ENCODE assay signal across 27 mouse cellular contexts in genomic region chr14:76498210-76498609, GRCm38 (mm10). TPM values are rescaled to one million over a fixed set of nuclear protein-coding genes. Genes with fewer than 3 reads are reported as not detected.
DNase-seq lines count a peak whose midpoint lies in the region; ATAC-seq and TF ChIP-seq lines count a peak whose summit lies in the region.
"Had no signal": no experiment of that assay in that cellular context is flagged by ENCODE, and none has a peak within 500 bp of the region (broad histone marks: within the 10 kb centered on the region; RNA-seq: fewer than 3 reads in every experiment).

No protein-coding gene starts in this region.

- ATAC-seq in heart, embryonic 11.5 days (replicated peaks; ENCODE audit: insufficient number of reproducible peaks, low FRiP score, low TSS enrichment): no peak
- ATAC-seq in hindbrain, postnatal 0 days: no peak
- ATAC-seq in hindbrain, embryonic 13.5 days (ENCODE audit: low FRiP score): no peak
- peak; percentile 76 for ATAC-seq in lung, postnatal 0 days
- ATAC-seq in limb, embryonic 12.5 days (ENCODE audit: insufficient number of reproducible peaks, insufficient read depth, low FRiP score, low TSS enrichment, low read depth): no peak
- ATAC-seq: CD4-positive, CD25-positive, alpha-beta regulatory T cell, adult 4 months; forebrain, postnatal 0 days; inflammation-experienced regulatory T-cells, adult 6 months; midbrain, embryonic 15.5 days had no signal

- H3K9ac ChIP-seq in heart, embryonic 11.5 days (ENCODE audit: low read depth, low read length): 0 out of 2 replicates have a peak overlapping the region, but pooled peaks have one; percentile 16
- no peak overlapping the region for H3K9ac ChIP-seq in hindbrain, postnatal 0 days (replicated peaks; ENCODE audit: low read length)
- H3K9ac ChIP-seq in hindbrain, embryonic 13.5 days: no peak overlapping the region
- no peak overlapping the region for H3K9ac ChIP-seq in lung, postnatal 0 days (replicated peaks; ENCODE audit: low read depth)
- no peak overlapping the region for H3K9ac ChIP-seq in limb, embryonic 12.5 days (replicated peaks)
- H3K9ac ChIP-seq: forebrain, postnatal 0 days; hindbrain, embryonic 12.5 days; midbrain, embryonic 15.5 days; neural tube, embryonic 13.5 days had no signal

- H3K4me1 ChIP-seq in heart, embryonic 11.5 days (ENCODE audit: control insufficient read depth, insufficient read depth, low read length): peaks cover 5% of the 10 kb centered on the region
- H3K4me1 ChIP-seq in hindbrain, postnatal 0 days (ENCODE audit: insufficient read depth, low read length): peaks cover 9% of the 10 kb centered on the region; the same call in 1 of the 2 replicates
- peaks cover 24% of the 10 kb centered on the region for H3K4me1 ChIP-seq in hindbrain, embryonic 13.5 days (replicated peaks)
- no peaks in the 10 kb centered on the region for H3K4me1 ChIP-seq in lung, postnatal 0 days (ENCODE audit: insufficient read depth, low read depth, low read length)
- no peaks in the 10 kb centered on the region; the same call in 1 of the 2 replicates for H3K4me1 ChIP-seq in lung, adult 2 months (ENCODE audit: control insufficient read depth, insufficient read depth, low read length)
- H3K4me1 ChIP-seq in limb, embryonic 12.5 days (replicated peaks): peaks cover 15% of the 10 kb centered on the region

- H3K27me3 ChIP-seq in heart, embryonic 11.5 days (ENCODE audit: control insufficient read depth, insufficient read depth, low read length): no peaks in the 10 kb centered on the region
- no peaks in the 10 kb centered on the region for H3K27me3 ChIP-seq in hindbrain, postnatal 0 days (ENCODE audit: insufficient read depth, low read length)
- no peaks in the 10 kb centered on the region for H3K27me3 ChIP-seq in hindbrain, embryonic 13.5 days
- no peaks in the 10 kb centered on the region for H3K27me3 ChIP-seq in lung, postnatal 0 days (replicated peaks; ENCODE audit: insufficient read depth, low read length)
- no peaks in the 10 kb centered on the region for H3K27me3 ChIP-seq in limb, embryonic 12.5 days
- H3K27me3 ChIP-seq: hindbrain, embryonic 12.5 days; midbrain, embryonic 15.5 days; neural tube, embryonic 13.5 days had no signal

- DNase-seq in heart, adult 8-10 months (ENCODE audit: low spot score): no peak
- no peak for DNase-seq in hindbrain, postnatal 0 days (ENCODE audit: low spot score)
- DNase-seq in lung, postnatal 0 days (ENCODE audit: low spot score): peak; percentile 68
- no peak for DNase-seq in lung, adult 2 months
- no peak for DNase-seq in cerebellum, adult 18-20 months
- DNase-seq: cerebellum, adult 11 months; cerebellum, postnatal 10 days; forebrain, postnatal 0 days; gastrocnemius, postnatal 14 days; kidney, adult 18-20 months; kidney, postnatal 10 days; left cerebral cortex, postnatal 4 days; retina, postnatal 1 day; right cerebral cortex, postnatal 25 days; thymus, adult 18-20 months; thymus, postnatal 36 days had no signal

- no peaks in the 10 kb centered on the region for H3K36me3 ChIP-seq in heart, embryonic 11.5 days (ENCODE audit: control insufficient read depth, insufficient read depth, low read length)
- no peaks in the 10 kb centered on the region for H3K36me3 ChIP-seq in hindbrain, postnatal 0 days (ENCODE audit: insufficient read depth, low read length)
- H3K36me3 ChIP-seq in hindbrain, embryonic 13.5 days: peaks cover 9% of the 10 kb centered on the region; the same call in 1 of the 2 replicates
- H3K36me3 ChIP-seq in lung, postnatal 0 days (ENCODE audit: insufficient read depth, low read length): no peaks in the 10 kb centered on the region
- 0 out of 2 replicates have a peak, but pooled peaks cover 7% of the 10 kb centered on the region for H3K36me3 ChIP-seq in limb, embryonic 12.5 days
- H3K36me3 ChIP-seq: midbrain, embryonic 15.5 days had no signal

- TF ChIP-seq EP300 in lung, postnatal 0 days (IDR thresholded peaks at IDR 0.05): no peak

- no peak for TF ChIP-seq CTCF in hindbrain, postnatal 0 days (IDR thresholded peaks at IDR 0.05; ENCODE audit: low read depth)
- no peak for TF ChIP-seq CTCF in lung, postnatal 0 days (IDR thresholded peaks at IDR 0.05)
- TF ChIP-seq CTCF in lung, adult 2 months (IDR thresholded peaks at IDR 0.05; ENCODE audit: insufficient read depth, low read length): no peak

- no peak overlapping the region for H3K4me2 ChIP-seq in heart, embryonic 11.5 days
- no peak overlapping the region for H3K4me2 ChIP-seq in hindbrain, postnatal 0 days (ENCODE audit: low read depth, low read length)
- no peak overlapping the region for H3K4me2 ChIP-seq in hindbrain, embryonic 13.5 days
- no peak overlapping the region for H3K4me2 ChIP-seq in lung, postnatal 0 days (replicated peaks; ENCODE audit: low read depth, low read length)
- H3K4me2 ChIP-seq in limb, embryonic 12.5 days: no peak overlapping the region
- H3K4me2 ChIP-seq: hindbrain, embryonic 12.5 days; midbrain, embryonic 15.5 days; neural tube, embryonic 13.5 days had no signal

- TF ChIP-seq POLR2A in lung, adult 2 months (IDR thresholded peaks at IDR 0.05; ENCODE audit: borderline replicate concordance, extremely low read depth, low read depth, low read length): no peak

- no peak overlapping the region for H3K4me3 ChIP-seq in heart, embryonic 11.5 days (ENCODE audit: low read depth, low read length)
- H3K4me3 ChIP-seq in hindbrain, postnatal 0 days (ENCODE audit: low read length): no peak overlapping the region
- no peak overlapping the region for H3K4me3 ChIP-seq in hindbrain, embryonic 13.5 days
- no peak overlapping the region for H3K4me3 ChIP-seq in lung, postnatal 0 days (ENCODE audit: low read depth, low read length)
- no peak overlapping the region for H3K4me3 ChIP-seq in lung, adult 2 months (replicated peaks; ENCODE audit: extremely low read depth, low read depth, low read length)
- no peak overlapping the region for H3K4me3 ChIP-seq in limb, embryonic 12.5 days (replicated peaks)
- H3K4me3 ChIP-seq: forebrain, embryonic 10.5 days; hindbrain, embryonic 12.5 days; midbrain, embryonic 15.5 days; myocyte; neural tube, embryonic 13.5 days had no signal

- no peaks in the 10 kb centered on the region for H3K9me3 ChIP-seq in heart, embryonic 11.5 days (replicated peaks; ENCODE audit: control insufficient read depth, low read length)
- H3K9me3 ChIP-seq in hindbrain, postnatal 0 days (ENCODE audit: low read length): no peaks in the 10 kb centered on the region
- H3K9me3 ChIP-seq in hindbrain, embryonic 13.5 days: no peaks in the 10 kb centered on the region
- H3K9me3 ChIP-seq in lung, postnatal 0 days (ENCODE audit: low read length): no peaks in the 10 kb centered on the region
- H3K9me3 ChIP-seq in limb, embryonic 12.5 days: no peaks in the 10 kb centered on the region
- H3K9me3 ChIP-seq: forebrain, embryonic 10.5 days; hindbrain, embryonic 12.5 days; midbrain, embryonic 15.5 days; neural tube, embryonic 13.5 days had no signal

- 38% methylated on average over 7 of the region's 7 CpGs for WGBS in heart, embryonic 11.5 days (ENCODE audit: insufficient replicate concordance)
- WGBS in hindbrain, postnatal 0 days: 49% methylated on average over 7 of the region's 7 CpGs
- WGBS in hindbrain, embryonic 13.5 days: 63% methylated on average over 7 of the region's 7 CpGs
- WGBS in lung, postnatal 0 days: 35% methylated on average over 7 of the region's 7 CpGs
- WGBS in lung, adult 2 months: 49% methylated on average over 7 of the region's 7 CpGs
- WGBS in limb, embryonic 12.5 days: 62% methylated on average over 7 of the region's 7 CpGs

- 0 out of 2 replicates have a peak overlapping the region, but pooled peaks have one; percentile 8 for H3K27ac ChIP-seq in heart, embryonic 11.5 days (ENCODE audit: low read depth, low read length)
- H3K27ac ChIP-seq in hindbrain, postnatal 0 days: 0 out of 2 replicates have a peak overlapping the region, but pooled peaks have one; percentile 7
- H3K27ac ChIP-seq in hindbrain, embryonic 13.5 days: no peak overlapping the region
- H3K27ac ChIP-seq in lung, postnatal 0 days (ENCODE audit: low read length): peak overlapping the region; percentile 57; the same call in 1 of the 2 replicates
- H3K27ac ChIP-seq in limb, embryonic 12.5 days: peak overlapping the region; percentile 31; the same call in 1 of the 2 replicates
- H3K27ac ChIP-seq: forebrain, embryonic 10.5 days; hindbrain, embryonic 12.5 days; midbrain, embryonic 15.5 days; neural tube, embryonic 13.5 days had no signal

RNA-seq across cellular contexts. Expression of gene Serp2, which starts 58.5 kb away (rescaled TPM):
- polyA plus RNA-seq in heart, embryonic 11.5 days (2014; fragmentation: Nextera tagmentation; extraction: Ambion mirVana): 24.4 TPM in 2 replicates
- 1 to 10 TPM in 1 of 4 experiments, under 1 TPM in 1, not detected in 2; 0.54 to 1.0 TPM for total RNA-seq in heart, adult 8-10 months (2022)
- total RNA-seq in hindbrain, postnatal 0 days (2014; rRNA removed): 125 and 187 TPM in 2 replicates
- 243 and 245 TPM in 2 replicates for polyA plus RNA-seq in hindbrain, postnatal 0 days (2015; fragmentation: Nextera tagmentation; extraction: Ambion mirVana)
- polyA plus RNA-seq in hindbrain, embryonic 13.5 days (2015; fragmentation: Nextera tagmentation; extraction: Ambion mirVana): 128 and 133 TPM in 2 replicates
- polyA plus RNA-seq in lung, postnatal 0 days (2015; fragmentation: Nextera tagmentation; extraction: Ambion mirVana): 4.1 and 5.1 TPM in 2 replicates
- polyA plus RNA-seq in lung, adult 2 months (2012; rRNA removed): 2.9 and 3.1 TPM in 2 replicates
- 15.5 and 16.2 TPM in 2 replicates for polyA plus RNA-seq in limb, embryonic 12.5 days (2016; fragmentation: Nextera tagmentation; extraction: Ambion mirVana)
- polyA plus RNA-seq: liver, adult 2 months had no signal
